Mouse (Mus musculus): ENCODE data around the gene St3gal5. TPM values are rescaled to one million over a fixed set of nuclear protein-coding genes. Genes with fewer than 3 reads are reported as not detected.

The St3gal5 gene
- polyA plus RNA-seq (2017; shearing (Covaris generic)), result not detected

GRCm38 (mm10) chr6:72097181-72097995 is at the start of gene St3gal5:
St3gal5 (plus strand) TSS chr6:72097592.

Other genes with a start within 250 kb of the St3gal5 start
- gene Ptcd3, start 188.8 kb upstream of the St3gal5 start, polyA plus RNA-seq (2017; shearing (Covaris generic)), result 41.1 TPM
- 33.4 TPM for gene Polr1a, start 188.5 kb upstream of the St3gal5 start, polyA plus RNA-seq (2017; shearing (Covaris generic))
- not detected for gene Atoh8, start 138.0 kb downstream of the St3gal5 start, polyA plus RNA-seq (2017; shearing (Covaris generic))
- not detected for gene Sftpb, start 207.0 kb downstream of the St3gal5 start, polyA plus RNA-seq (2017; shearing (Covaris generic))
- gene Usp39, start 247.6 kb downstream of the St3gal5 start, polyA plus RNA-seq (2017; shearing (Covaris generic)), result 34.3 TPM
- gene 0610030E20Rik, start 249.7 kb downstream of the St3gal5 start, polyA plus RNA-seq (2017; shearing (Covaris generic)), result 29.5 TPM